8 mouse cellular contexts compared by ENCODE assay signal in the genomic region with DNA sequence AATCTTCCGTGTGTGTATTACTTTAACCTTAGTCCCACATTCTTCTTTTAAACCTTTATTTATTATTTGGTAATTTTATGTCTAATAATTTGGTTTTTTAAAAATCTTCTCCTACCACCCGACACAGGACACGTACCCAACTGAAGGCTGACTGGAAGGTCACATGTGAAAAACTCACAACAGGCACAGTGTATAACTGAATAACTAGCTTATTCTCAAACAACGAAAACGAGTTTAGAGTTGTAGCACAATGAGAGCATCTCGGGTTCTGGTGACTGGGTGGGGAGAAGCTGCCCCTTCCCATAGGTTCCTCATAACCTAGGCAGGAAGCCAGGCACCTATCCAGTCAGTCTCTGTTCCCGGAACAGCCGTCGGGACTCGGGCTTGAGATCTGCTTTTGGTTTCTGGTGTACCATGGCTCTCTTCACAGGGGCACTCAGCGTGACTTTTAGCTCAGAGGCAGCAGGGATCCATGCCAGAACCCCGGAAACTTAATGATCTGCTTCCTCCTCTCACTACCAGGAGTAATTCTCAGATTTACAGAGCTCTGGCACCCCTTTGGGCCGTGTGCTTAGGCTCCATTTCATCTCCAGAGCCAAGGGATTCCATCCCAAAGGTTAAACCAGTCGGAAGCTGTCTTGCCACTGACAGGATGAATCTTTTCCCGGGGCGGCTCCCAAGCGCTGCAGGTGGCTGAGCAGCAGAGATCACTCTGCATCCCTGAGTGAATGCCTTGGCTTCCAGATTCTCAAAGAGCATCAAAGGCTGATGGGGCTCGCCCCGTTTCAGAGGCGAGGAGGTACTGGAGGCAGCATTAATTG.
DNase-seq lines count a peak whose midpoint lies in the region; ATAC-seq lines count a peak whose summit lies in the region.

No protein-coding gene starts in this region.

- H3K36me3 ChIP-seq in embryonic facial prominence, embryonic 13.5 days, result no peaks in the 10 kb centered on the region
- no peaks in the 10 kb centered on the region for H3K36me3 ChIP-seq in heart, embryonic 13.5 days
- no peaks in the 10 kb centered on the region for H3K36me3 ChIP-seq in lung, embryonic 15.5 days

- 0 out of 2 replicates have a peak, but pooled peaks cover 6% of the 10 kb centered on the region for H3K27me3 ChIP-seq in embryonic facial prominence, embryonic 13.5 days
- H3K27me3 ChIP-seq in heart, embryonic 13.5 days (replicated peaks), result peaks cover 4% of the 10 kb centered on the region
- H3K27me3 ChIP-seq in lung, embryonic 15.5 days, result no peaks in the 10 kb centered on the region

- peaks cover 14% of the 10 kb centered on the region for H3K4me1 ChIP-seq in embryonic facial prominence, embryonic 13.5 days
- H3K4me1 ChIP-seq in heart, embryonic 13.5 days, result peaks cover 12% of the 10 kb centered on the region
- peaks cover 13% of the 10 kb centered on the region for H3K4me1 ChIP-seq in lung, embryonic 15.5 days

- H3K9me3 ChIP-seq in embryonic facial prominence, embryonic 13.5 days, result no peaks in the 10 kb centered on the region
- no peaks in the 10 kb centered on the region for H3K9me3 ChIP-seq in heart, embryonic 13.5 days
- H3K9me3 ChIP-seq in lung, embryonic 15.5 days, result no peaks in the 10 kb centered on the region

- H3K4me3 ChIP-seq in embryonic facial prominence, embryonic 13.5 days, result peak overlapping the region; percentile 32
- H3K4me3 ChIP-seq in heart, embryonic 13.5 days, result peak overlapping the region; percentile 51
- peak overlapping the region; percentile 27 for H3K4me3 ChIP-seq in lung, embryonic 15.5 days

- WGBS in embryonic facial prominence, embryonic 13.5 days, result 16% methylated on average over 20 of the region's 20 CpGs
- 16% methylated on average over 20 of the region's 20 CpGs for WGBS in heart, embryonic 13.5 days
- WGBS in lung, embryonic 15.5 days, result 14% methylated on average over 20 of the region's 20 CpGs

- H3K9ac ChIP-seq in embryonic facial prominence, embryonic 13.5 days, result peak overlapping the region; percentile 41; the same call in 1 of the 2 replicates
- H3K9ac ChIP-seq in heart, embryonic 13.5 days, result peak overlapping the region; percentile 60
- H3K9ac ChIP-seq in lung, embryonic 15.5 days, result no peak overlapping the region; the same call in 1 of the 2 replicates

- peak; percentile 35; the same call in 1 of the 2 replicates for ATAC-seq in embryonic facial prominence, embryonic 13.5 days (ENCODE audit: insufficient number of reproducible peaks, insufficient read depth, low FRiP score, low TSS enrichment, low read depth)
- no peak; the same call in 1 of the 2 replicates for ATAC-seq in heart, embryonic 13.5 days (ENCODE audit: extremely low read depth, insufficient number of reproducible peaks, low FRiP score, low TSS enrichment)
- peak; percentile 36; the same call in 1 of the 2 replicates for ATAC-seq in lung, embryonic 15.5 days (ENCODE audit: borderline replicate concordance, extremely low read depth, low FRiP score, low TSS enrichment)
- no peak for ATAC-seq in inflammation-experienced regulatory T-cells, adult 6 months

- peak overlapping the region; percentile 29 for H3K27ac ChIP-seq in embryonic facial prominence, embryonic 13.5 days
- no peak overlapping the region for H3K27ac ChIP-seq in heart, embryonic 13.5 days (replicated peaks)
- H3K27ac ChIP-seq in lung, embryonic 15.5 days, result no peak overlapping the region

- DNase-seq in left cerebral cortex, adult 18-20 months (ENCODE audit: low spot score in 2 of 2), result peak; percentile 29 to 30
- no peak for DNase-seq in left cerebral cortex, adult 11 months (ENCODE audit: low spot score)
- peak; percentile 34 for DNase-seq in kidney, postnatal 10 days
- peak; percentile 24 for DNase-seq in ovary, postnatal 36 days (ENCODE audit: low spot score)

- H3K4me2 ChIP-seq in embryonic facial prominence, embryonic 13.5 days, result peak overlapping the region; percentile 67
- H3K4me2 ChIP-seq in heart, embryonic 13.5 days, result peak overlapping the region; percentile 77
- peak overlapping the region; percentile 68 for H3K4me2 ChIP-seq in lung, embryonic 15.5 days

Comparison
In these comparisons a context has a peak if more than half of its experiments do, and no peak if none do; other contexts are left out.
1. ATAC-seq: peak in embryonic facial prominence, embryonic 13.5 days (single experiment) and lung, embryonic 15.5 days (single experiment); none in heart, embryonic 13.5 days (single experiment) and inflammation-experienced regulatory T-cells, adult 6 months (single experiment).
2. Peak in every context shown above with its lines, with median percentiles within 50 percentile points of each other: H3K4me2 ChIP-seq and H3K4me3 ChIP-seq.